Mouse (Mus musculus) heart, adult 2 months (tissue): ENCODE results near the gene Oaf. TPM values are rescaled to one million over a fixed set of nuclear protein-coding genes. Genes with fewer than 3 reads are reported as not detected.

Experiments used
- DNase-seq, 2 experiments: peaks; one replicate each; pipeline ENCODE4 v3.0.0; 2021
- H3K27ac ChIP-seq: fragments of 200-600 bp; 2 replicates; pipeline ENCODE4 v1.8.1; 2022
- H3K27me3 ChIP-seq: fragments of 200-500 bp; 2 replicates; pipeline ENCODE4 v1.6.1; 2012; ENCODE audit warnings: mild to moderate bottlenecking, low read length, inconsistent platforms, mixed read lengths; ENCODE audit not compliant: control insufficient read depth, insufficient read depth
- H3K36me3 ChIP-seq: fragments of 200-500 bp; 2 replicates; pipeline ENCODE4 v1.6.1; 2012; ENCODE audit warnings: low read length, inconsistent platforms; ENCODE audit not compliant: control insufficient read depth, insufficient read depth
- H3K4me1 ChIP-seq: fragments of 200-500 bp; 2 replicates; pipeline ENCODE4 v1.6.1; 2011; ENCODE audit warnings: low read length; ENCODE audit not compliant: control insufficient read depth, insufficient read depth
- H3K4me3 ChIP-seq: fragments of 200-600 bp; 2 replicates; pipeline ENCODE4 v1.8.1; 2022
- H3K79me2 ChIP-seq: fragments of 200-500 bp; replicated peaks from 2 replicates; pipeline ENCODE4 v1.6.1; 2012; ENCODE audit warnings: mild to moderate bottlenecking, inconsistent platforms, low read length, moderate library complexity, mixed read lengths; ENCODE audit not compliant: control insufficient read depth, insufficient read depth
- H3K9ac ChIP-seq: fragments of 200-500 bp; 2 replicates; pipeline ENCODE4 v1.6.1; 2012; ENCODE audit warnings: low read depth, mild to moderate bottlenecking, control low read depth, inconsistent platforms, low read length, mixed read lengths
- CTCF ChIP-seq: fragments of 200-600 bp; IDR thresholded peaks from 2 replicates; pipeline ENCODE4 v1.8.1; 2022; ENCODE audit warnings: antibody characterized with exemption, mild to moderate bottlenecking, moderate library complexity
- EP300 ChIP-seq: fragments of 200-500 bp; IDR thresholded peaks from 2 replicates; pipeline ENCODE4 v1.6.1; 2011; ENCODE audit warnings: low read depth, low read length, control low read depth; ENCODE audit not compliant: insufficient read depth
- POLR2A ChIP-seq: fragments of 200-500 bp; IDR thresholded peaks from 2 replicates; pipeline ENCODE4 v1.6.1; 2011; ENCODE audit warnings: mild to moderate bottlenecking, low read depth, low read length, control low read depth; ENCODE audit not compliant: insufficient read depth
- WGBS: fragments of 180-500 bp; shearing (Covaris S2); methylation state at CpG from one replicate; pipeline ENCODE4 v1.1.7; 2018; 5-methylcytosine and 5-hydroxymethylcytosine counted together
- intact Hi-C: fragments of 180-260 bp; cut with DNase I; formaldehyde crosslinking; loops from one replicate; pipeline ENCODE4 v1.15.1; 2025
- polyA plus RNA-seq: library from polyadenylated mRNA; depleted of rRNA; stranded (reverse); fragments of >200 nt; gene quantifications from 2 replicates; pipeline ENCODE4 v1.2.3, GENCODE M21; 2012
- total RNA-seq, 2 experiments: library from RNA; stranded (reverse); gene quantifications; 2 replicates each; pipeline ENCODE4 v1.2.3; 2021

Oaf gene
- total and polyA plus RNA-seq, 3 experiments = 6.8 to 15.1 (median 11.8) TPM

DNA sequence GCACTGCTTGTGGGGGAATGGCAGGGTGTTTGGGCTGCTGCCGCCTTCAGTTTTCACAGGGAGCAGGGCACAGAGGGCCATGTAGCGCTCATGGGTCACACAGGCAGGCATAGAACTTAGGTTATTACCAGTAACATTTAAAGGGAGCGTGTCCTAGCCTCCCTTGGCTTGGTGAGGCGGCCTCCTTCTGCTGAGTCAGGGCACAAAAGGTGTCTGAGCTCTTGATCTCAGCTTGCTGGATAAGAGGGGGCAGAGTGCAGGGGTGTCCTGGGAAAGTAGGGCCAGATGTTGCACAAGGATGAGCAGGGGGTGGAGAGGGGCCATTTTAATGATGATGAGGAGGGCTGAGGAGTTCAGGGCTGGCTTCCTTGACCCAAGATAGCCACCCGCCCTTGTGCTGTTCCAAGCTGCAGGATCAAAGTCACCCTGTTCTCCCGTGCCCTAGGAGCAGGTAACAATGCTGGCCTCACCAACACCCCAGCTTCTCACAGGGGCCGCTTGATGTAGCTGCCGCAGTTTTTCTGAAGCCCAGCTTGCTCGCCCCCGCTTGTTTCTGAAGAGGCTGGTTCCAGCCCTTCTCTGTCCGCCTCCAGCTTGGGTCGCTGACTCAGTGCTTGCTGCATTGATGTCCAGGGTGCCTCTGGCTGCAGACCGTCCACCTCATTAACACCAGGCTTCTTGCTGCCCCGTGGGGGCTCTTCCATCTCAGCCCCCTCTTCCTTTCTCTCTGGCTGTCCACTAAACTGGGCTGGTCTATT is 32.2 kb upstream of the Oaf start:
- Histone ChIP-seq H3K27me3 (peaks cover 2% of the 10 kb centered on the region; the same call in 1 of the 2 replicates), H3K4me3 (no peak overlapping the region), H3K4me1 (no peaks in the 10 kb centered on the region), H3K79me2 (no peaks in the 10 kb centered on the region), H3K9ac (no peak overlapping the region), H3K27ac (no peak overlapping the region), H3K36me3 (no peaks in the 10 kb centered on the region)
- intact Hi-C loops = no loop called here
- DNase-seq = no peak
- TF ChIP-seq CTCF = no peak
- no peak for TF ChIP-seq POLR2A
- no peak for TF ChIP-seq EP300
- 73% methylated on average over 14 of the region's 14 CpGs for WGBS

DNA sequence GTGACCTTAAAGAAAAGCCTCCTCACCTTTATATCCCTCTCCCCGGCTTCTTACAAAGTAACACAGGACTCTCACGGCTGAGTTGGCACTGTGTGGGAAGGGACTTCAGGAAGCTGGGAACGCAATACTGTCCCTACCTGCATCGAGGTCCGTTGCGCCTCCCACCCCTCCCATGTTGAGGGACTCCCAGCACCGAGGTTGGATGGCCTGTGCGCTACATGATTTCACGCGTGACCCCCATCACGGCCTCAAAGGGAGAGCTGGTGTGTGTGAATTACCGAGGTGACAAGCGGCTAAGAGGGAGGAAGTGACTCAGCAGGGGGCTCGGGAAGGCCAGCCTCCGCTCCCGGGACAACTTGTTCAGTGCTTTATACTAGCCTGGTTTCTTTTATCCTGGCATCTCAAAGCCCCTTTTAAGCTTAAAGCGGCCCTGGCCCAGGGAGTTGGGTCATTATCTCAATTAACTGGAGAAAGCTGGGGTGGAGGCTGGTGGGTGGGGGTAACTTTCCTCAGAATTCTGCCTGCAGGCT is 31.1 kb upstream of the Oaf start:
- Histone ChIP-seq H3K27me3 (peaks cover 2% of the 10 kb centered on the region; the same call in 1 of the 2 replicates), H3K79me2 (no peaks in the 10 kb centered on the region), H3K4me1 (no peaks in the 10 kb centered on the region), H3K9ac (0 out of 2 replicates have a peak overlapping the region, but pooled peaks have one; percentile 18), H3K36me3 (no peaks in the 10 kb centered on the region), H3K27ac (no peak overlapping the region; the same call in 1 of the 2 replicates), H3K4me3 (0 out of 2 replicates have a peak overlapping the region, but pooled peaks have one; percentile 18)
- TF ChIP-seq EP300 (no peak), CTCF (no peak), POLR2A (no peak)
- WGBS = 11% methylated on average over 17 of the region's 17 CpGs
- intact Hi-C loops = no loop called here
- no peak for DNase-seq

DNA sequence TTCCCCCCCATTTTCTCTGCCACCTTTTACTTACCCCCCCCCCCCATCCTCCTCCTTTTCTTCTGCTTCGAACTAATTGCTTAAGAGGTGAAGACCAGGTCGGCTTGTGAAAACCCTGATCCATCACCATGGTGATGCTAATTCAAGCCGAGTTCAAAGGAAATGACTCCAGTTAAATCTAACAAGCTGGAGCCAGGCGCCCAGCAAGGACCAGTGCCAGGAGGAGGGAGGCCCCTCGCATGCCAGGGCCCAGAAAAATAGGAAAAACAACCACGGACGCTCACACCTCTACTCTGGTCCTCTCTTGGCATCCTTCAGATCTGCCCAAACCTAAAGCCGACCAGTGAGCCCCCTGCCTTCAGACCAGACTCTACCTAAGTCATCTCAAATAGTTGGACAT is 29.5 kb upstream of the Oaf start:
- DNase-seq = no peak
- 40% methylated on average over 8 of the region's 8 CpGs for WGBS
- Histone ChIP-seq H3K4me1 (no peaks in the 10 kb centered on the region), H3K27ac (no peak overlapping the region), H3K4me3 (no peak overlapping the region), H3K36me3 (no peaks in the 10 kb centered on the region), H3K27me3 (peaks cover 2% of the 10 kb centered on the region; the same call in 1 of the 2 replicates), H3K79me2 (no peaks in the 10 kb centered on the region), H3K9ac (no peak overlapping the region)
- no peak for TF ChIP-seq EP300
- no peak for TF ChIP-seq CTCF
- no peak for TF ChIP-seq POLR2A
- intact Hi-C loops = loop anchor here (5.0 kb wide), 1 partner anchor 47 kb away; no protein-coding TSS in a partner anchor

DNA sequence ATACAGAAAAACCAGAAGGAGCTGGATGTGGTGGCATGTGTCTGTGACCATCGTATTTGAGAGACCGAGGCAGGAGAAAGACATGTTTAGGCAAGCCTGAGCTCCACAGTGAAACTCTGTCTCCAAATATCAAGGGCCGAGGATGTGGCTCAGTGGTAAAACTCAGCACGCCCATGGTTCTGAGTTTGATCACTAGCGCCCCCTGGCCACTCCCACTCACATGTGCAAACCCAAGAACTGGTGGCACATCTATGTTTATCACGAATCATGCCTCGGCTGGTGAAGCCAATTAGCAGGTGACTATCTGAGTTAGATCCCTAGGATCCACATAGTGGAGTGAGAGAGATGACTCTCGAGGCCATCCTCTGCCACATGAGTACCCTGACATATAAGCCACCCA is 27.6 kb upstream of the Oaf start:
- DNase-seq = no peak
- Histone ChIP-seq H3K9ac (no peak overlapping the region), H3K79me2 (no peaks in the 10 kb centered on the region), H3K36me3 (no peaks in the 10 kb centered on the region), H3K27ac (no peak overlapping the region), H3K4me1 (peaks cover 3% of the 10 kb centered on the region), H3K27me3 (peaks cover 2% of the 10 kb centered on the region; the same call in 1 of the 2 replicates), H3K4me3 (no peak overlapping the region)
- WGBS = 73% methylated on average over 8 of the region's 8 CpGs
- TF ChIP-seq CTCF = peak; percentile 58
- TF ChIP-seq EP300 = no peak
- intact Hi-C loops = loop anchor here (5.0 kb wide), 1 partner anchor 45 kb away; no protein-coding TSS in a partner anchor

DNA sequence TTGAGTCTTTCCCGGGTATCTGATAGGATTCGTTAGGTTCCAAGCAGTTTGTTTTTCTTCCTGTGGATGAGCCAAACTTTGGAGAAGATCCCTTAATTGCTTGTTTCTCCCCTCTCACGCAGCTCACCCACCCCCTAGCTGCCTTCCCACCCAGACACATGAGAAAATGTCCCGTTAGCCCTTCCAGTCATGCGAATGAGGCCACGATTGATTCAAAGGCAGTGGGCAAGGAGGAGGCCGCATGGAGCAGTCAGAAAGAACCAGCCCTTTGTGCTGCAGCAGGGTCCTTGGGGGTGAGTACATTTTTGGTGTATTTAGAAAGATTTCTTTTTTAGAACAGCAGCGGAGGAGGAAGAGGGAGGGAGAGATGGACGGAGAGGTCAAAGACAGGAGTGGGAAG is 25.5 kb upstream of the Oaf start:
- TF ChIP-seq EP300 (no peak), POLR2A (no peak), CTCF (no peak)
- Histone ChIP-seq H3K9ac (no peak overlapping the region), H3K27me3 (0 out of 2 replicates have a peak, but pooled peaks cover 2% of the 10 kb centered on the region), H3K4me3 (no peak overlapping the region), H3K4me1 (peaks cover 5% of the 10 kb centered on the region), H3K27ac (peak overlapping the region; percentile 2; the same call in 1 of the 2 replicates), H3K36me3 (no peaks in the 10 kb centered on the region), H3K79me2 (no peaks in the 10 kb centered on the region)
- intact Hi-C loops = loop anchor here (5.0 kb wide), 1 partner anchor 43 kb away; no protein-coding TSS in a partner anchor
- DNase-seq = no peak
- WGBS = 65% methylated on average over 9 of the region's 9 CpGs

GRCm38 (mm10) chr9:43263946-43264451 is 24.3 kb upstream of the Oaf start:
- no peaks in the 10 kb centered on the region for H3K27me3 ChIP-seq
- H3K27ac ChIP-seq = peak overlapping the region; percentile 67
- peak; percentile 71 to 73 for DNase-seq
- WGBS = 49% methylated on average over 11 of the region's 11 CpGs
- no peak for TF ChIP-seq CTCF
- TF ChIP-seq EP300 = no peak
- TF ChIP-seq POLR2A = peak; percentile 30; the same call in 1 of the 2 replicates
- H3K79me2 ChIP-seq = no peaks in the 10 kb centered on the region
- H3K4me1 ChIP-seq = peaks cover 5% of the 10 kb centered on the region
- H3K36me3 ChIP-seq = no peaks in the 10 kb centered on the region
- no peak overlapping the region for H3K9ac ChIP-seq
- H3K4me3 ChIP-seq = no peak overlapping the region
- intact Hi-C loops = no loop called here
